Mouse (Mus musculus) MEL (cell line): ENCODE measurements around the gene Abhd16a. TPM values are rescaled to one million over a fixed set of nuclear protein-coding genes. Genes with fewer than 3 reads are reported as not detected.

Experiments
- DNase-seq: peaks from one replicate; pipeline ENCODE4 v3.0.0; 2011; ENCODE audit warnings: low read depth, low spot score
- H3K27ac ChIP-seq: 2 replicates; pipeline ENCODE4 v1.5.1; 2012; ENCODE audit warnings: low read depth, mild to moderate bottlenecking, control low read depth, low read length, moderate library complexity; ENCODE audit not compliant: control insufficient read depth
- H3K27me3 ChIP-seq, 2 experiments: fragments of 150-350 bp in 1 of 2; sonication (generic) in 1 of 2; 2 replicates each; pipeline ENCODE4 v1.6.1; 2012; ENCODE audit warnings: low read length in 2 of 2, mild to moderate bottlenecking in 2 of 2, improper control_type of control experiment in 1 of 2, moderate library complexity in 1 of 2; ENCODE audit not compliant: insufficient read depth in 2 of 2, control insufficient read depth in 1 of 2
- H3K36me3 ChIP-seq, 2 experiments: 2 replicates each; pipeline ENCODE4 v1.6.1; 2012 to 2014; ENCODE audit warnings: low read length in 2 of 2, improper control_type of control experiment in 1 of 2, inconsistent platforms in 1 of 2, mild to moderate bottlenecking in 1 of 2; ENCODE audit not compliant: insufficient read depth in 2 of 2, control insufficient read depth in 1 of 2
- H3K4me1 ChIP-seq, 2 experiments: fragments of 150-350 bp in 1 of 2; sonication (generic) in 1 of 2; 2 replicates each; pipeline ENCODE4 v1.6.1; 2012; ENCODE audit warnings: low read length in 2 of 2, improper control_type of control experiment in 1 of 2, mild to moderate bottlenecking in 1 of 2; ENCODE audit not compliant: insufficient read depth in 2 of 2, control insufficient read depth in 1 of 2
- H3K4me3 ChIP-seq, 2 experiments: fragments of 150-350 bp in 1 of 2; sonication (generic) in 1 of 2; 2 replicates each; pipeline ENCODE4 v1.5.1; 2012; ENCODE audit warnings: low read depth in 2 of 2, low read length in 2 of 2, mild to moderate bottlenecking in 2 of 2, moderate library complexity in 2 of 2, control low read depth in 1 of 2, improper control_type of control experiment in 1 of 2; ENCODE audit not compliant: control insufficient read depth in 1 of 2, insufficient read depth in 1 of 2
- H3K79me2 ChIP-seq: 2 replicates; pipeline ENCODE4 v1.6.1; 2012; ENCODE audit warnings: mild to moderate bottlenecking, low read length, moderate library complexity; ENCODE audit not compliant: control insufficient read depth, poor library complexity, insufficient read depth
- H3K9ac ChIP-seq: 2 replicates; pipeline ENCODE4 v1.6.1; 2012; ENCODE audit warnings: low read depth, mild to moderate bottlenecking, control low read depth, low read length, moderate library complexity; ENCODE audit not compliant: control insufficient read depth, poor library complexity, severe bottlenecking
- H3K9me3 ChIP-seq: fragments of 150-350 bp; sonication (generic); replicated peaks from 2 replicates; pipeline ENCODE4 v1.6.1; 2012; ENCODE audit warnings: mild to moderate bottlenecking, low read length, improper control_type of control experiment, moderate library complexity; ENCODE audit not compliant: insufficient read depth
- BHLHE40 ChIP-seq: IDR thresholded peaks from 2 replicates; pipeline ENCODE4 v1.6.1; 2012; ENCODE audit warnings: low read depth, mild to moderate bottlenecking, inconsistent platforms, low read length, improper control_type of control experiment, borderline replicate concordance
- CHD2 ChIP-seq: IDR thresholded peaks from 2 replicates; pipeline ENCODE4 v1.6.1; 2011; ENCODE audit warnings: low read length, improper control_type of control experiment
- ELF1 ChIP-seq: IDR thresholded peaks from 2 replicates; pipeline ENCODE4 v1.6.1; 2014; ENCODE audit warnings: low read depth, mild to moderate bottlenecking, inconsistent platforms, low read length, improper control_type of control experiment, moderate library complexity
- EP300 ChIP-seq, 2 experiments: IDR thresholded peaks; 2 replicates each; pipeline ENCODE4 v1.6.1; 2011; ENCODE audit warnings: improper control_type of control experiment in 2 of 2, low read length in 2 of 2, low read depth in 1 of 2, mild to moderate bottlenecking in 1 of 2
- ETS1 ChIP-seq: IDR thresholded peaks from 2 replicates; pipeline ENCODE4 v1.6.1; 2012; ENCODE audit warnings: low read depth, mild to moderate bottlenecking, inconsistent platforms, low read length, improper control_type of control experiment, moderate library complexity
- GABPA ChIP-seq: IDR thresholded peaks from 2 replicates; pipeline ENCODE4 v1.6.1; 2012; ENCODE audit warnings: low read depth, mild to moderate bottlenecking, inconsistent platforms, low read length, improper control_type of control experiment, moderate library complexity
- GATA1 ChIP-seq: IDR thresholded peaks from 2 replicates; pipeline ENCODE4 v1.6.1; 2011; ENCODE audit warnings: low read depth, low read length, improper control_type of control experiment
- JUND ChIP-seq: IDR thresholded peaks from 2 replicates; pipeline ENCODE4 v1.6.1; 2011; ENCODE audit warnings: low read depth, mild to moderate bottlenecking, improper control_type of control experiment, low read length
- KAT2A ChIP-seq: conservative IDR thresholded peaks from 2 replicates; pipeline ENCODE4 v1.6.1; 2012; ENCODE audit warnings: low read depth, low read length, improper control_type of control experiment, inconsistent platforms
- MAZ ChIP-seq: IDR thresholded peaks from 2 replicates; pipeline ENCODE4 v1.6.1; 2012; ENCODE audit warnings: low read depth, mild to moderate bottlenecking, inconsistent platforms, low read length, improper control_type of control experiment
- MXI1 ChIP-seq: IDR thresholded peaks from 2 replicates; pipeline ENCODE4 v1.6.1; 2011; ENCODE audit warnings: mild to moderate bottlenecking, low read depth, low read length, improper control_type of control experiment
- MYB ChIP-seq: IDR thresholded peaks from 2 replicates; pipeline ENCODE4 v1.6.1; 2011; ENCODE audit warnings: mild to moderate bottlenecking, low read depth, low read length, improper control_type of control experiment
- MYC ChIP-seq: IDR thresholded peaks from 2 replicates; pipeline ENCODE4 v1.6.1; 2011; ENCODE audit warnings: low read depth, mild to moderate bottlenecking, low read length, improper control_type of control experiment, moderate library complexity
- NELFE ChIP-seq: IDR thresholded peaks from 2 replicates; pipeline ENCODE4 v1.6.1; 2011; ENCODE audit warnings: low read depth, low read length, improper control_type of control experiment
- POLR2A ChIP-seq, 2 experiments: IDR thresholded peaks; 2 replicates each; pipeline ENCODE4 v1.6.1; 2011 to 2012; ENCODE audit warnings: low read length in 2 of 2, mild to moderate bottlenecking in 2 of 2, control low read depth in 1 of 2, improper control_type of control experiment in 1 of 2, low read depth in 1 of 2, moderate library complexity in 1 of 2; ENCODE audit not compliant: control insufficient read depth in 1 of 2, insufficient read depth in 1 of 2, poor library complexity in 1 of 2
- POLR2AphosphoS2 ChIP-seq: IDR thresholded peaks from 2 replicates; pipeline ENCODE4 v1.6.1; 2011; ENCODE audit warnings: low read length, improper control_type of control experiment
- POLR2AphosphoS5 ChIP-seq: IDR thresholded peaks from 2 replicates; pipeline ENCODE4 v1.6.1; 2012; ENCODE audit warnings: low read depth, borderline replicate concordance, mild to moderate bottlenecking, inconsistent platforms, low read length, moderate library complexity, mixed read lengths
- RAD21 ChIP-seq: IDR thresholded peaks from 2 replicates; pipeline ENCODE4 v1.6.1; 2011; ENCODE audit warnings: mild to moderate bottlenecking, low read depth, low read length, improper control_type of control experiment
- SMC3 ChIP-seq: IDR thresholded peaks from 2 replicates; pipeline ENCODE4 v1.6.1; 2011; ENCODE audit warnings: low read depth, low read length, improper control_type of control experiment
- TCF12 ChIP-seq: IDR thresholded peaks from 2 replicates; pipeline ENCODE4 v1.6.1; 2014; ENCODE audit warnings: low read depth, mild to moderate bottlenecking, inconsistent platforms, low read length, improper control_type of control experiment, moderate library complexity
- UBTF ChIP-seq: IDR thresholded peaks from 2 replicates; pipeline ENCODE4 v1.6.1; 2012; ENCODE audit warnings: low read depth, mild to moderate bottlenecking, inconsistent platforms, low read length, improper control_type of control experiment, moderate library complexity, borderline replicate concordance; ENCODE audit not compliant: insufficient read depth
- USF2 ChIP-seq, 2 experiments: IDR thresholded peaks; 2 replicates each; pipeline ENCODE4 v1.6.1; 2011 to 2012; ENCODE audit warnings: improper control_type of control experiment in 2 of 2, low read length in 2 of 2, borderline replicate concordance in 1 of 2, inconsistent platforms in 1 of 2, low read depth in 1 of 2, mild to moderate bottlenecking in 1 of 2; ENCODE audit not compliant: insufficient read depth in 1 of 2
- ZC3H11A ChIP-seq: IDR thresholded peaks from 2 replicates; pipeline ENCODE4 v1.6.1; 2012; ENCODE audit warnings: low read depth, mild to moderate bottlenecking, inconsistent platforms, low read length, improper control_type of control experiment
- ZKSCAN1 ChIP-seq: IDR thresholded peaks from 2 replicates; pipeline ENCODE4 v1.6.1; 2012; ENCODE audit warnings: low read depth, mild to moderate bottlenecking, inconsistent platforms, low read length, improper control_type of control experiment, moderate library complexity
- ZMIZ1 ChIP-seq: IDR thresholded peaks from 2 replicates; pipeline ENCODE4 v1.6.1; 2012; ENCODE audit warnings: low read depth, mild to moderate bottlenecking, inconsistent platforms, low read length, improper control_type of control experiment, moderate library complexity
- polyA plus RNA-seq, 2 experiments: library from polyadenylated mRNA; stranded (reverse) in 1 of 2; unstranded in 1 of 2; fragments of >175 nt in 1 of 2; fragments of >200 nt in 1 of 2; gene quantifications; 2 replicates each; pipeline versions ENCODE4 v1.2.1 to v1.2.4; 2012; ENCODE audit warnings: low replicate concordance in 2 of 2, low read depth in 1 of 2; ENCODE audit not compliant: insufficient read length in 2 of 2, insufficient read depth in 1 of 2, missing spikeins in 1 of 2
- total RNA-seq: library from RNA; depleted of rRNA; stranded (reverse); fragments of 300-350 nt; gene quantifications from 2 replicates; pipeline ENCODE4 v1.2.3, GENCODE M21; 2012

Gene Abhd16a
- total and polyA plus RNA-seq, 3 experiments = 96.1 to 126 TPM; not detected in 1

DNA sequence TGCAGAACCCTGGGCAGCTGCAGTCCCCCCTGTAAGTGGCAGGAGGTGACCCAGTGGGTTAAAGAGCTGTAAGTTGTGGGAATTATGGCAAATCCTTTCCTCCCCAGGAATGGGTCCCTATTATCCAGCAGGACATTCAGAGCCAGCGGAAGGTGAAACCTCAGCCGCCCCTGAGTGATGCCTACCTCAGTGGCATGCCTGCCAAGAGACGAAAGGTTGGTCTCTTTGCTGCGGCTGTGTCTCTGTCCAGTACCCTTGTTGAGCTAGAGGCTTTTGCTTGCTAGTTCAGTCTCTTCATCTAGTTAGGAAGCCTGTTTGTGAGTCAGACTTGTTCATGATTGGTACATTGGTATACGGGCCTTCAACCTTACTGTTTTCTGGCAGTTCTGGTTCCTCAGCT is 57.1 kb downstream of the Abhd16a start:
- Histone ChIP-seq H3K79me2 (no peaks in the 10 kb centered on the region), H3K27ac (no peak overlapping the region), H3K36me3 (peaks cover 3 to 17% of the 10 kb centered on the region in 2 experiments; a peak in 3 of 4 replicates), H3K4me1 (no peaks in the 10 kb centered on the region), H3K27me3 (no peaks in the 10 kb centered on the region), H3K9ac (no peak overlapping the region), H3K9me3 (no peaks in the 10 kb centered on the region), H3K4me3 (no peak overlapping the region)
- peak; percentile 39 for DNase-seq
- TF ChIP-seq POLR2A (IDR thresholded peaks at IDR 0.05; ENCODE audit: control insufficient read depth in 1 of 2, insufficient read depth in 1 of 2, low read depth in 1 of 2, low read length in 2 of 2, poor library complexity in 1 of 2) (no peak), CHD2 (no peak), NELFE (no peak), MXI1 (no peak), UBTF (no peak), JUND (no peak), POLR2AphosphoS2 (no peak)

DNA sequence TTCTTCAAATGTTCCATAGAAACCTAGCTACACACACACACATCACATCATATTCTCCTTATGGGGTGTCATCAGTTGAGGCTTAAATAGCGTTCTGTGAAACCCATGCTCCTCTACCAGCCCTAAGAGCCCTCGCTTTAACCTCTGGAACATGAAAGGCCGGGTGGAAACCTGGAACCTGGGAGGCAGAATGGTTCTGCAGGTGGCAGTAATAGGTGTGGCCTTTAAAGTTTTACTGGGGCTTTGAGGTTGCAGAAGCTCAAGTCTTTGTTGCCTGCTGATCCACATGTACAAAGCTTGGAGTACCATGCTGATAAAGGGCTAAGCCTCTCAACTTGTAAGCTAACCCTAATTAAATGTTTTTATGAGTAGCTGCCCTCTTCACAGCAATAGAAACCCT is 58.3 kb downstream of the Abhd16a start:
- Histone ChIP-seq H3K4me1 (no peaks in the 10 kb centered on the region), H3K4me3 (no peak overlapping the region), H3K36me3 (peaks cover 7 to 10% of the 10 kb centered on the region in 2 experiments), H3K27me3 (no peaks in the 10 kb centered on the region), H3K9ac (no peak overlapping the region), H3K9me3 (no peaks in the 10 kb centered on the region), H3K27ac (no peak overlapping the region), H3K79me2 (peaks cover 1% of the 10 kb centered on the region; the same call in 1 of the 2 replicates)
- TF ChIP-seq USF2 (IDR thresholded peaks at IDR 0.05; ENCODE audit: borderline replicate concordance in 1 of 2, insufficient read depth in 1 of 2, low read depth in 1 of 2, low read length in 2 of 2) (no peak), SMC3 (no peak), MYB (no peak), MYC (no peak), ZC3H11A (no peak), BHLHE40 (no peak), RAD21 (no peak), GATA1 (no peak), POLR2AphosphoS5 (0 out of 2 replicates have a peak, but pooled peaks have one; percentile 37), ZKSCAN1 (no peak; the same call in 1 of the 2 replicates), POLR2AphosphoS2 (0 out of 2 replicates have a peak, but pooled peaks have one; percentile 84), NELFE (no peak), CHD2 (peak; percentile 15; the same call in 1 of the 2 replicates), GABPA (no peak), MAZ (no peak), ELF1 (no peak), ZMIZ1 (no peak), KAT2A (no peak), MXI1 (0 out of 2 replicates have a peak, but pooled peaks have one; percentile 20), EP300 (IDR thresholded peaks at IDR 0.05; ENCODE audit: low read depth in 1 of 2, low read length in 2 of 2) (no peak), JUND (no peak), TCF12 (no peak), ETS1 (no peak)
- peak; percentile 48 for DNase-seq
